Mouse (Mus musculus) E14TG2a.4 (cell line): Measurements from ENCODE around the gene Col25a1.

Source experiments
- CTCF ChIP-seq: conservative IDR thresholded peaks from 2 replicates; pipeline ENCODE4 v1.5.1; 2014; ENCODE audit warnings: low read length
- NANOG ChIP-seq: IDR thresholded peaks from 2 replicates; pipeline ENCODE4 v1.6.1; 2014; ENCODE audit warnings: borderline replicate concordance, low read length, mixed read lengths
- POU5F1 ChIP-seq: IDR thresholded peaks from 2 replicates; pipeline ENCODE4 v1.6.1; 2014; ENCODE audit warnings: low read length, borderline replicate concordance

DNA sequence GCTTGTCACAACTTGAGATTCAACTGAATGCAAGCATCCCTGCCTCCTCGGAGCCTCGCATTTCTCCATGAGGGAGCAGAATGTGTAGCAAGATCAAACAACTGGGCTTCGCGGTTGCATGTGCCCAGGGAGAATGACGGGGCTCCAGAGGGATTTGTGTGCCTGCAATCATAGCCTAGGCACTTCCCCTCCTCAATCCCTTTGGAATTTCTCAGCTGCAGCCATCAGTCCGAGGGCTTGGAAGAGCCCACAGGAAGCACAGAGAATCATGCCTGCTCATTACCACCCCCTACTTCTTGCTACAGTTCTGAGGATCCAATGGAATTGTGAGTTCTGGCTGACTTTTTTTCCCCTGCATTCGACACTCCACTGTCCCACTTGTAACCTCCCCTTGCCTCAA, 241.8 kb downstream of the Col25a1 start:
- TF ChIP-seq NANOG (no peak), CTCF (no peak), POU5F1 (no peak)
